Mouse (Mus musculus): ENCODE results near the gene Cldn15. TPM values are rescaled to one million over a fixed set of nuclear protein-coding genes. Genes with fewer than 3 reads are reported as not detected.

Gene Cldn15
- polyA plus RNA-seq, 1 experiment: 0.33 TPM

DNA sequence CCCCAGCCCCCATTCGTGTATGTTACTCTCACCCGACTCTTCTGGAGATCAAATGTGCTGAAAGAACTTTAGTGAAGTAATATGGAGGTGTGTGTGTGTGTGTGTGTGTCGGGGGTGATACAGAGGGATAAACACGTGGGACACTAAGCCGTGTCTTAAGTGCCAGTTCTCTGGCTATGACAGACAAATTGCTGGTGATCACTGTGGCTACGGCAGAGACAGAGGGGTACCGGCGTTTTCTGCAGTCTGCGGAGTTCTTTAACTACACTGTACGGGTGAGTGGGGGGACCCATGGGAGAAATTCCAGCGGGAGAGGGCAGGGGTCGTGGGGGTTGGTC lies 21.5 kb downstream of the Cldn15 start, which contains the start of gene Znhit1:
Znhit1 (minus strand) TSS at position 88 of the 338 bp plus-strand sequence.
- no peak for TF ChIP-seq CTCF (IDR thresholded peaks at IDR 0.05; ENCODE audit: extremely low read depth, insufficient read depth, low read length)
- no peak for TF ChIP-seq POLR2A (IDR thresholded peaks at IDR 0.05; ENCODE audit: extremely low read depth, insufficient read depth, low read length)
- Histone ChIP-seq H3K4me1 (ENCODE audit: control insufficient read depth, insufficient read depth, low read length) (peaks cover 3% of the 10 kb centered on the region; the same call in 1 of the 2 replicates), H3K4me3 (ENCODE audit: insufficient read depth, low read length) (peak within 1 kb of the TSS; percentile 50), H3K27ac (ENCODE audit: insufficient read depth, low read length) (peak within 1 kb of the TSS; percentile 49)

GRCm38 (mm10) chr5:136988420-136988819 lies 22.0 kb downstream of the Cldn15 start:
- H3K4me1 ChIP-seq (ENCODE audit: control insufficient read depth, insufficient read depth, low read length): peaks cover 3% of the 10 kb centered on the region; the same call in 1 of the 2 replicates
- H3K4me3 ChIP-seq (ENCODE audit: insufficient read depth, low read length): peak overlapping the region; percentile 50
- H3K27ac ChIP-seq (ENCODE audit: insufficient read depth, low read length): no peak overlapping the region
- no peak for TF ChIP-seq CTCF (IDR thresholded peaks at IDR 0.05; ENCODE audit: extremely low read depth, insufficient read depth, low read length)
- no peak for TF ChIP-seq POLR2A (IDR thresholded peaks at IDR 0.05; ENCODE audit: extremely low read depth, insufficient read depth, low read length)

DNA sequence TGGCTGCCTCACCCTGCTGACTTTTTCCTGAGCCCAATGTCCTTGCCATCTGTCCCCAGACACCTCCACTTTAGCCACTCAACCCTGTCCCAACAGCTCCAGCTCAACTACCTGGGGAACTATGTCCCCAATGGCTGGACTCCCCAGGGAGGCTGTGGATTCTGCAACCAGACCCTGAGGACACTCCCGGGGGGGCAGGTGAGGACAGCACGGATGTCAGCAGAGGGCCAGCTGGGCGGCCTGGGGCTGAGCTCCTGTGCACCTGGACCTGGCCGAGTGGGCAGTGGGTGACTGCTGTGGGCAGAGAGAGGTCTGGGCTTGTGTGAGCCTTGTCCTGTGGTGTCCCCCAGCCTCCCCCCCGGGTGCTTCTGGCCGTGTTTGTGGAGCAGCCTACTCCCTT lies 23.4 kb downstream of the Cldn15 start:
- no peak overlapping the region for H3K4me3 ChIP-seq (ENCODE audit: insufficient read depth, low read length)
- H3K27ac ChIP-seq (ENCODE audit: insufficient read depth, low read length): no peak overlapping the region
- H3K4me1 ChIP-seq (ENCODE audit: control insufficient read depth, insufficient read depth, low read length): peaks cover 3% of the 10 kb centered on the region; the same call in 1 of the 2 replicates
- TF ChIP-seq CTCF (IDR thresholded peaks at IDR 0.05; ENCODE audit: extremely low read depth, insufficient read depth, low read length) (no peak), POLR2A (IDR thresholded peaks at IDR 0.05; ENCODE audit: extremely low read depth, insufficient read depth, low read length) (no peak)

DNA sequence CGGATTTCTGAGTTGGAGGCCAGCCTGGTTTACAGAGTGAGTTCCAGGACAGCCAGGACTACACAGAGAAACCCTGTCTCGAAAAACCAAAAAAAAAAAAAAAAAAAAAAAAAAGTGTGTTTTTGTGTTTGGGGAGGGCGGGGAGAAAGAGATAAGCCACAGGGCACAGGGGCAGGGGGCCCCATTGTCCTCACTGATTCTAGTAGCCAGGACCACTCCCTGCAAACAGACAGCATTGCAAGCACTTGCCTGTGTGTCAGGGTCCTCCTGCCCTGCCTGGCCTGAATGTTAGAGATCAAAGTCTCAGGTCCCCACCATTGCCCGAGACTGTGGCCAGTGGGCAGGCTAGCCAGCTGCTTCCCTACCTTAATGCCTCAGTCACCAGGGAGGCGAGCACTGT lies 33.0 kb downstream of the Cldn15 start:
- Histone ChIP-seq H3K4me3 (ENCODE audit: insufficient read depth, low read length) (no peak overlapping the region), H3K27ac (ENCODE audit: insufficient read depth, low read length) (no peak overlapping the region), H3K4me1 (ENCODE audit: control insufficient read depth, insufficient read depth, low read length) (no peaks in the 10 kb centered on the region)
- no peak for TF ChIP-seq CTCF (IDR thresholded peaks at IDR 0.05; ENCODE audit: extremely low read depth, insufficient read depth, low read length)
- no peak for TF ChIP-seq POLR2A (IDR thresholded peaks at IDR 0.05; ENCODE audit: extremely low read depth, insufficient read depth, low read length)

- no peak overlapping the region for H3K27ac ChIP-seq (ENCODE audit: insufficient read depth, low read length)
- no peak overlapping the region for H3K4me3 ChIP-seq (ENCODE audit: insufficient read depth, low read length)
- TF ChIP-seq POLR2A (IDR thresholded peaks at IDR 0.05; ENCODE audit: extremely low read depth, insufficient read depth, low read length) (no peak), CTCF (IDR thresholded peaks at IDR 0.05; ENCODE audit: extremely low read depth, insufficient read depth, low read length) (no peak)
- no peaks in the 10 kb centered on the region for H3K4me1 ChIP-seq (ENCODE audit: control insufficient read depth, insufficient read depth, low read length)
These were observed 34.2 kb downstream of the Cldn15 start for GRCm38 (mm10) chr5:137000612-137001011.

GRCm38 (mm10) chr5:137007276-137007675 lies 40.9 kb downstream of the Cldn15 start:
- TF ChIP-seq POLR2A (IDR thresholded peaks at IDR 0.05; ENCODE audit: extremely low read depth, insufficient read depth, low read length): no peak
- no peak for TF ChIP-seq CTCF (IDR thresholded peaks at IDR 0.05; ENCODE audit: extremely low read depth, insufficient read depth, low read length)
- Histone ChIP-seq H3K4me3 (ENCODE audit: insufficient read depth, low read length) (no peak overlapping the region), H3K4me1 (ENCODE audit: control insufficient read depth, insufficient read depth, low read length) (no peaks in the 10 kb centered on the region), H3K27ac (ENCODE audit: insufficient read depth, low read length) (no peak overlapping the region)

GRCm38 (mm10) chr5:137009988-137010387 lies 43.6 kb downstream of the Cldn15 start:
- H3K4me3 ChIP-seq (ENCODE audit: insufficient read depth, low read length): no peak overlapping the region
- no peaks in the 10 kb centered on the region for H3K4me1 ChIP-seq (ENCODE audit: control insufficient read depth, insufficient read depth, low read length)
- TF ChIP-seq POLR2A (IDR thresholded peaks at IDR 0.05; ENCODE audit: extremely low read depth, insufficient read depth, low read length): no peak
- peak; percentile 44 for TF ChIP-seq CTCF (IDR thresholded peaks at IDR 0.05; ENCODE audit: extremely low read depth, insufficient read depth, low read length)
- H3K27ac ChIP-seq (ENCODE audit: insufficient read depth, low read length): no peak overlapping the region

GRCm38 (mm10) chr5:137012401-137012950 lies 46.1 kb downstream of the Cldn15 start:
- Histone ChIP-seq H3K4me3 (ENCODE audit: insufficient read depth, low read length) (no peak overlapping the region), H3K27ac (ENCODE audit: insufficient read depth, low read length) (no peak overlapping the region), H3K4me1 (ENCODE audit: control insufficient read depth, insufficient read depth, low read length) (no peaks in the 10 kb centered on the region)
- TF ChIP-seq CTCF (IDR thresholded peaks at IDR 0.05; ENCODE audit: extremely low read depth, insufficient read depth, low read length) (no peak), POLR2A (IDR thresholded peaks at IDR 0.05; ENCODE audit: extremely low read depth, insufficient read depth, low read length) (no peak)

GRCm38 (mm10) chr5:137015913-137016312 lies 49.5 kb downstream of the Cldn15 start:
- Histone ChIP-seq H3K4me3 (ENCODE audit: insufficient read depth, low read length) (no peak overlapping the region), H3K27ac (ENCODE audit: insufficient read depth, low read length) (no peak overlapping the region), H3K4me1 (ENCODE audit: control insufficient read depth, insufficient read depth, low read length) (no peaks in the 10 kb centered on the region)
- TF ChIP-seq POLR2A (IDR thresholded peaks at IDR 0.05; ENCODE audit: extremely low read depth, insufficient read depth, low read length) (no peak), CTCF (IDR thresholded peaks at IDR 0.05; ENCODE audit: extremely low read depth, insufficient read depth, low read length) (no peak)

GRCm38 (mm10) chr5:137024318-137024717 lies 57.9 kb downstream of the Cldn15 start:
- TF ChIP-seq POLR2A (IDR thresholded peaks at IDR 0.05; ENCODE audit: extremely low read depth, insufficient read depth, low read length) (no peak), CTCF (IDR thresholded peaks at IDR 0.05; ENCODE audit: extremely low read depth, insufficient read depth, low read length) (no peak)
- no peak overlapping the region for H3K27ac ChIP-seq (ENCODE audit: insufficient read depth, low read length)
- H3K4me3 ChIP-seq (ENCODE audit: insufficient read depth, low read length): no peak overlapping the region
- no peaks in the 10 kb centered on the region for H3K4me1 ChIP-seq (ENCODE audit: control insufficient read depth, insufficient read depth, low read length)
